Mouse (Mus musculus) heart, embryonic 14.5 days (tissue): ENCODE measurements around the gene Atf3. TPM values are rescaled to one million over a fixed set of nuclear protein-coding genes. Genes with fewer than 3 reads are reported as not detected.

Source experiments
- ATAC-seq: fragments of 200-750 bp; cut with Nextera tagmentation; 2 replicates; pipeline ENCODE4 v1.8.0; 2017; ENCODE audit warnings: low read depth, moderate TSS enrichment; ENCODE audit not compliant: insufficient number of reproducible peaks, insufficient read depth, low FRiP score
- H3K27ac ChIP-seq, 2 experiments: fragments of 200-500 bp in 1 of 2; fragments of 300-500 bp in 1 of 2; sonication (generic) in 1 of 2; replicated peaks in 1 of 2; 2 replicates each; pipeline ENCODE4 v1.5.1; 2012 to 2014; ENCODE audit warnings: low read depth in 2 of 2, low read length in 2 of 2, control low read depth in 1 of 2, mild to moderate bottlenecking in 1 of 2, mixed read lengths in 1 of 2; ENCODE audit not compliant: control insufficient read depth in 1 of 2, insufficient read depth in 1 of 2
- H3K27me3 ChIP-seq: fragments of 300-500 bp; sonication (generic); 2 replicates; pipeline ENCODE4 v1.6.1; 2014; ENCODE audit warnings: mild to moderate bottlenecking, low read length, control low read depth; ENCODE audit not compliant: control insufficient read depth, insufficient read depth
- H3K36me3 ChIP-seq: fragments of 300-500 bp; sonication (generic); 2 replicates; pipeline ENCODE4 v1.6.1; 2014; ENCODE audit warnings: mild to moderate bottlenecking, control low read depth, low read length, mixed read lengths; ENCODE audit not compliant: control insufficient read depth, insufficient read depth
- H3K4me1 ChIP-seq, 2 experiments: fragments of 200-500 bp in 1 of 2; fragments of 300-500 bp in 1 of 2; sonication (generic) in 1 of 2; 2 replicates each; pipeline ENCODE4 v1.6.1; 2012 to 2014; ENCODE audit warnings: low read length in 2 of 2, control low read depth in 1 of 2, mixed read lengths in 1 of 2; ENCODE audit not compliant: control insufficient read depth in 2 of 2, insufficient read depth in 2 of 2
- H3K4me2 ChIP-seq: fragments of 300-500 bp; sonication (generic); 2 replicates; pipeline ENCODE4 v1.6.1; 2014; ENCODE audit warnings: mild to moderate bottlenecking, low read length
- H3K4me3 ChIP-seq, 2 experiments: fragments of 200-500 bp in 1 of 2; fragments of 300-500 bp in 1 of 2; sonication (generic) in 1 of 2; 2 replicates each; pipeline ENCODE4 v1.5.1; 2012 to 2014; ENCODE audit warnings: low read length in 2 of 2, mild to moderate bottlenecking in 2 of 2, control low read depth in 1 of 2, low read depth in 1 of 2, moderate library complexity in 1 of 2; ENCODE audit not compliant: control insufficient read depth in 1 of 2, insufficient read depth in 1 of 2
- H3K9ac ChIP-seq: fragments of 300-500 bp; sonication (generic); 2 replicates; pipeline ENCODE4 v1.6.1; 2014; ENCODE audit warnings: mild to moderate bottlenecking, low read length
- H3K9me3 ChIP-seq: fragments of 300-500 bp; sonication (generic); 2 replicates; pipeline ENCODE4 v1.6.1; 2016; ENCODE audit warnings: low read length, control low read depth; ENCODE audit not compliant: control insufficient read depth
- WGBS: fragments of 180-500 bp; shearing (Covaris S2); extraction: QIAGEN DNeasy Blood & Tissue Kit; methylation state at CpG from one replicate; pipeline ENCODE4 v1.1.7; 2014; 5-methylcytosine and 5-hydroxymethylcytosine counted together
- polyA plus RNA-seq: library from polyadenylated mRNA; unstranded; fragments of >200 nt; fragmentation: Nextera tagmentation; extraction: Ambion mirVana; gene quantifications from 2 replicates; pipeline ENCODE4 v1.2.1, GENCODE M21; 2014

The Atf3 gene
- polyA plus RNA-seq, 1 experiment from 2014 or later, result 15.6 TPM

GRCm38 (mm10) chr1:191176887-191177286 lies 41.0 kb downstream of the Atf3 start:
- no peak overlapping the region for H3K4me2 ChIP-seq
- H3K9me3 ChIP-seq, result no peaks in the 10 kb centered on the region
- no peak overlapping the region for H3K27ac ChIP-seq
- ATAC-seq, result no peak
- H3K36me3 ChIP-seq, result peaks cover 52% of the 10 kb centered on the region
- WGBS, result 59% methylated on average over 7 of the region's 7 CpGs
- peaks cover 18 to 33% of the 10 kb centered on the region in 2 experiments for H3K4me1 ChIP-seq
- H3K4me3 ChIP-seq, result no peak overlapping the region
- H3K9ac ChIP-seq, result no peak overlapping the region
- H3K27me3 ChIP-seq, result no peaks in the 10 kb centered on the region

- Histone ChIP-seq H3K4me3 (no peak overlapping the region), H3K4me1 (no peaks in the 10 kb centered on the region; a peak in 1 of 4 replicates), H3K9ac (no peak overlapping the region), H3K9me3 (no peaks in the 10 kb centered on the region), H3K27me3 (no peaks in the 10 kb centered on the region), H3K4me2 (no peak overlapping the region), H3K36me3 (peaks cover 79% of the 10 kb centered on the region), H3K27ac (no peak overlapping the region)
- WGBS, result 11% methylated on average over 6 of the region's 6 CpGs
- ATAC-seq, result no peak
These were observed 45.4 kb downstream of the Atf3 start for GRCm38 (mm10) chr1:191172487-191172886.

DNA sequence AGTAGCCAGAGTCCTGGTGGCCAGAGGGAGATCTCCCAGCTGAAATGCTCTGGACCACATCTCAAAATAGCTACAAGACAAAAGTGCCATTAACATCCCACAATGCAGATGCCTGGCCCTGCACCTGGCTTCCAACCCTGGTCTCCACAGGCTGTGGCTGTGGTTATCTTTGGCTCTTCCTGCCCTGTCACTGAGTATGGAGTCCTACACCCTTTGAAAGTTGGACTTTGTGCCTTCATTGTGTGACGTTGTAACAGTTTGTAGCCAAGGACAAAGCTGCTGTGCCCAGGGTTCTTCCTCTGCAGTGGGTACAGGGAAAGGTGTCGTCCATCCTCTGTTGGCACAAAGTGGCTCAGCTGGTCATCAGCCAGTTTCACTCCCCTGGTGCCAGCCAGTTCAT lies 47.4 kb downstream of the Atf3 start:
- no peak overlapping the region for H3K4me2 ChIP-seq
- peaks cover 60% of the 10 kb centered on the region for H3K36me3 ChIP-seq
- H3K9ac ChIP-seq, result no peak overlapping the region
- no peaks in the 10 kb centered on the region for H3K9me3 ChIP-seq
- H3K4me1 ChIP-seq, result no peaks in the 10 kb centered on the region
- ATAC-seq, result no peak
- no peak overlapping the region for H3K4me3 ChIP-seq
- WGBS, result 81% methylated on average over 2 of the region's 2 CpGs
- H3K27ac ChIP-seq, result no peak overlapping the region
- H3K27me3 ChIP-seq, result no peaks in the 10 kb centered on the region

DNA sequence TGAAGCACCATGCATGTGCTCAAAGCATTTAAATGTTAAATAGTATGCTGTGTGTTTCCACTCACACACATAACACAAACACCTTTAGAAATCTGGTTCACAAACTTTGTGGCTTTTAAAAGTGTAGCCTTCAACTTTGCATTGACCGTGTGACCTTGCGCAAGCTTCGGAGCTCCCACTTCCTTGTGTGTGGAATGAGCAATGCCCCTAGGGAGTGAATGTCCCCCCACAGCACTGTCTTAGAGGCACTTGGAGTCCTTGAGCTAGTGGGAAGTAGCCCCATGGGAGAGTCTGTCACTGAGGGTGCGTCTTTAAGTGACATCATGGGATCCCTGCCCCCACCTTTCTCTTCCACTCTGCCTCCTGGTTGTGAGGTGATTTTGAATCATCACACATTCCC lies 51.6 kb downstream of the Atf3 start:
- Histone ChIP-seq H3K4me2 (no peak overlapping the region), H3K4me1 (no peaks in the 10 kb centered on the region), H3K4me3 (no peak overlapping the region), H3K27me3 (no peaks in the 10 kb centered on the region), H3K27ac (no peak overlapping the region), H3K9me3 (no peaks in the 10 kb centered on the region), H3K9ac (no peak overlapping the region), H3K36me3 (peaks cover 21% of the 10 kb centered on the region)
- ATAC-seq, result no peak
- 69% methylated on average over 4 of the region's 4 CpGs for WGBS

DNA sequence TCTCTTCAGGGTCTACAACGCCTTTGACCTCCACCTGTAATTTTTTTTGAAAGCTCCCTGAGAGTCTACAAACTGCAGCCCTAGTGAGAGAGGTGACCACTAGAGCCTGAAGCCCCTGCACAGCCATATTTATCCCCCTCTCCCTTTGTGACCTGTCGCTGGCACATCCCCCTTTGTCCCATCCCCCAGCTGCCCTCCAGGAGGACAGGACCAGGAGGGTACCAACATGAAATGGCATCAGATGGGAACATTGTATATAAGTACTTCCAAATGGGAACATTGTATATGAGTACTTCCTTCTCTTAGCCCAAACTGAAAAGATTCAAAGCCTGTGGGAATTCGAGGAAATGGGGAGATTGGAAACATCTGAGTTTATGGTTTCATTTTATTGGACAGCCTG lies 53.1 kb downstream of the Atf3 start, which contains the start of gene Fam71a:
TSS of gene Fam71a (minus strand) at position 101 of the 400 bp plus-strand sequence.
- Histone ChIP-seq H3K4me2 (no peak within 1 kb of the TSS), H3K4me1 (no peaks in the 10 kb centered on the region), H3K27ac (no peak within 1 kb of the TSS), H3K9ac (no peak within 1 kb of the TSS), H3K27me3 (no peaks in the 10 kb centered on the region), H3K36me3 (0 out of 2 replicates have a peak, but pooled peaks cover 6% of the 10 kb centered on the region), H3K4me3 (no peak within 1 kb of the TSS), H3K9me3 (0 out of 2 replicates have a peak, but pooled peaks cover 4% of the 10 kb centered on the region)
- ATAC-seq, result no peak
- 82% methylated on average over 3 of the region's 3 CpGs for WGBS

GRCm38 (mm10) chr1:191154314-191154713 lies 63.5 kb downstream of the Atf3 start:
- peaks cover 15% of the 10 kb centered on the region for H3K9me3 ChIP-seq
- peak overlapping the region; percentile 59 to 82 for H3K27ac ChIP-seq
- WGBS, result 26% methylated on average over 3 of the region's 3 CpGs
- no peak overlapping the region for H3K4me3 ChIP-seq
- peaks cover 6% of the 10 kb centered on the region in 2 experiments; a peak in 3 of 4 replicates for H3K4me1 ChIP-seq
- H3K27me3 ChIP-seq, result no peaks in the 10 kb centered on the region
- no peaks in the 10 kb centered on the region for H3K36me3 ChIP-seq
- no peak overlapping the region for H3K9ac ChIP-seq
- ATAC-seq, result peak; percentile 41; the same call in 1 of the 2 replicates
- no peak overlapping the region for H3K4me2 ChIP-seq

- Histone ChIP-seq H3K4me3 (no peak overlapping the region), H3K4me2 (no peak overlapping the region), H3K27me3 (no peaks in the 10 kb centered on the region), H3K9me3 (peaks cover 15% of the 10 kb centered on the region), H3K9ac (no peak overlapping the region), H3K36me3 (no peaks in the 10 kb centered on the region), H3K27ac (peak overlapping the region in 1 of 2 experiments; percentile 82; a peak in 1 of 4 replicates), H3K4me1 (peaks cover 6% of the 10 kb centered on the region in 2 experiments; a peak in 3 of 4 replicates)
- 17% methylated on average over 4 of the region's 4 CpGs for WGBS
- ATAC-seq, result no peak
These were observed 64.8 kb downstream of the Atf3 start for GRCm38 (mm10) chr1:191153052-191153451.
